Mouse (Mus musculus) heart, adult 2 months (tissue): ENCODE measurements at regions not wholly inside any gene's neighbourhood (a gene's known extent, or its start where the extent isn't known, plus 50 kb on each side); places are given as distances from the start of the nearest gene placed in this dataset.

Experiments used
- CTCF ChIP-seq: fragments of 200-600 bp; IDR thresholded peaks from 2 replicates; pipeline ENCODE4 v1.8.1; 2022; ENCODE audit warnings: antibody characterized with exemption, mild to moderate bottlenecking, moderate library complexity
- EP300 ChIP-seq: fragments of 200-500 bp; IDR thresholded peaks from 2 replicates; pipeline ENCODE4 v1.6.1; 2011; ENCODE audit warnings: low read depth, low read length, control low read depth; ENCODE audit not compliant: insufficient read depth
- POLR2A ChIP-seq: fragments of 200-500 bp; IDR thresholded peaks from 2 replicates; pipeline ENCODE4 v1.6.1; 2011; ENCODE audit warnings: mild to moderate bottlenecking, low read depth, low read length, control low read depth; ENCODE audit not compliant: insufficient read depth

GRCm38 (mm10) chr4:127419786-127420120 lies 61.8 kb upstream of the Gjb5 start:
- no peak for TF ChIP-seq POLR2A
- TF ChIP-seq CTCF, result no peak
- no peak for TF ChIP-seq EP300
